Mouse (Mus musculus): ENCODE data around the gene Arrdc2. TPM values are rescaled to one million over a fixed set of nuclear protein-coding genes. Genes with fewer than 3 reads are reported as not detected.

Arrdc2 gene
- polyA plus RNA-seq, 1 experiment: 17.1 TPM

DNA sequence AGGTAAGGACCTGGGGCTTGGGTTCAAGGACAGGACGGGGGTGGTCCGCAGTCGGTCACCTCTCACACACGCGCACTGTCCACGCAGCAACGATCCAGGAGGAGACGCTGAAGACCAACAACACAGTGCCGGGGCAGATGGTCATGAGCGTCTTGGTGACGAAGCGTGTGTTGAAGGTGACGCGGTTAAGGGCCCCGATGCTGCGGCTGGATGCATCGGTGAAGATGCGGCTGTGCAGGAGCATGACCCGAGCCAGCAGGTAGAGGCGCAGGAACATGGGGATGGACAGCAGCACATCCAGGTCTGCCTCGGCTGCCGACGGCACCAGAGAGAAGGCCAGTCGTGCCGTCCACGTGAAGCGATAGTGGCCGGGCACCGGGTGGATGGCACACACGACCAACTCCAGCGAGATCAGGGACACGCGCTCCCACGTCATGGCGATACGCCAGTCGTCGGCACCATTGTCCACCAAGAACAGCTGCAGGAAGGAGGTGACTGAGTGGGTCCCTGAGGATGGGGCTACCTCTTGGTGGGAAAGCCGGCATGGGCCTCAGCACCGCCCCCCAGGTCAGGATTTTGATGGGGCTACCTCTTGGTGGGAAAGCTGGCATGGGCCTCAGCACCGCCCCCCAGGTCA, 13.2 kb upstream of the Arrdc2 start:
- Histone ChIP-seq H3K27me3 (ENCODE audit: control insufficient read depth, insufficient read depth, low read length) (no peaks in the 10 kb centered on the region), H3K36me3 (ENCODE audit: control insufficient read depth, insufficient read depth, low read length) (no peaks in the 10 kb centered on the region), H3K4me1 (ENCODE audit: control insufficient read depth, insufficient read depth, low read length) (peaks cover 11% of the 10 kb centered on the region), H3K27ac (ENCODE audit: control insufficient read depth, insufficient read depth, low read depth, low read length) (no peak overlapping the region), H3K4me3 (ENCODE audit: control insufficient read depth, low read depth, low read length) (no peak overlapping the region)
- TF ChIP-seq POLR2A (IDR thresholded peaks at IDR 0.05; ENCODE audit: control insufficient read depth, low read depth, low read length): no peak
- no peak for TF ChIP-seq CTCF (IDR thresholded peaks at IDR 0.05; ENCODE audit: control insufficient read depth, insufficient read depth, insufficient replicate concordance, low read depth, low read length)

DNA sequence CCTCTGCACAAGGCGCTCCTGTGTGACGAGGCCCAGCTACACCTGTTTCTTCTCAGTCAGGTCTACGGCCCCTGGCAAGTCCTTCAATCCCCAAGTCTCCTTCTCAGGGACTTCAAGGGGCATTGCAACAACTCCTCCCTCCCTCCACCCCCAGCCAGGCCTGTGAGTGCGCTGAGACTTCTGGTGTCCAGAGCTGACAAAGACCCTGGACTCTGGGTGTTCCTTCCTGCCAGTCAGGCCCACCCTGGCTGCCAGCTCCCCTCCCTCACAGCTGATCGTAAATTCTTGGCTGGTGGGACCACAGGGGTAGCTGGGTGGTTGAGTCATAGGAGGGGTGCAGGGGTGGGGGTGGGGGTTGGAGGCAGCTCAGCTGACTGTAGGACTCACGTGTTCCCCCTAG, 12.3 kb upstream of the Arrdc2 start:
- H3K27me3 ChIP-seq (ENCODE audit: control insufficient read depth, insufficient read depth, low read length): no peaks in the 10 kb centered on the region
- H3K27ac ChIP-seq (ENCODE audit: control insufficient read depth, insufficient read depth, low read depth, low read length): no peak overlapping the region
- H3K36me3 ChIP-seq (ENCODE audit: control insufficient read depth, insufficient read depth, low read length): no peaks in the 10 kb centered on the region
- TF ChIP-seq POLR2A (IDR thresholded peaks at IDR 0.05; ENCODE audit: control insufficient read depth, low read depth, low read length): no peak
- TF ChIP-seq CTCF (IDR thresholded peaks at IDR 0.05; ENCODE audit: control insufficient read depth, insufficient read depth, insufficient replicate concordance, low read depth, low read length): no peak
- H3K4me1 ChIP-seq (ENCODE audit: control insufficient read depth, insufficient read depth, low read length): peaks cover 6% of the 10 kb centered on the region
- H3K4me3 ChIP-seq (ENCODE audit: control insufficient read depth, low read depth, low read length): no peak overlapping the region

DNA sequence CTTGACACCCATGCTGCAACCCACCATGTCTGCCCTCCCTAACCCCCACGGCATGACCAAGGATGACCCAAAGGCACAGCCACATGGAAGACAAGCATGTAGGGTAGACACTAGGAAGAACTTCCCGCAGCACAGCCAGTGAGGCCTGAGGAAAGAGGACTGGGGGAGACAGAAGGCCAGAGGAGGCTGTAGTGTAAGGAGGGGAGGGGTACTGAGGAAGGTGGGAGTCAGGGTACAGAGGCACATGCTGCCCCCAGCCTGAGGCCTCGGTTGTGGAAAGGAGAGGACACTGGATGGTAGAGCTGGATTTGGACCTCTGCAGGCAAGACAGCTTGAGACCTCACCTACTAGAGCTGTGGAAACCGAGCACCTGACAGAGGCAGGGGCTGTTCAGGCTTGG, 11.4 kb upstream of the Arrdc2 start:
- H3K27me3 ChIP-seq (ENCODE audit: control insufficient read depth, insufficient read depth, low read length): no peaks in the 10 kb centered on the region
- no peak overlapping the region for H3K4me3 ChIP-seq (ENCODE audit: control insufficient read depth, low read depth, low read length)
- no peaks in the 10 kb centered on the region for H3K36me3 ChIP-seq (ENCODE audit: control insufficient read depth, insufficient read depth, low read length)
- no peaks in the 10 kb centered on the region for H3K4me1 ChIP-seq (ENCODE audit: control insufficient read depth, insufficient read depth, low read length)
- H3K27ac ChIP-seq (ENCODE audit: control insufficient read depth, insufficient read depth, low read depth, low read length): no peak overlapping the region
- TF ChIP-seq CTCF (IDR thresholded peaks at IDR 0.05; ENCODE audit: control insufficient read depth, insufficient read depth, insufficient replicate concordance, low read depth, low read length) (no peak), POLR2A (IDR thresholded peaks at IDR 0.05; ENCODE audit: control insufficient read depth, low read depth, low read length) (no peak)

DNA sequence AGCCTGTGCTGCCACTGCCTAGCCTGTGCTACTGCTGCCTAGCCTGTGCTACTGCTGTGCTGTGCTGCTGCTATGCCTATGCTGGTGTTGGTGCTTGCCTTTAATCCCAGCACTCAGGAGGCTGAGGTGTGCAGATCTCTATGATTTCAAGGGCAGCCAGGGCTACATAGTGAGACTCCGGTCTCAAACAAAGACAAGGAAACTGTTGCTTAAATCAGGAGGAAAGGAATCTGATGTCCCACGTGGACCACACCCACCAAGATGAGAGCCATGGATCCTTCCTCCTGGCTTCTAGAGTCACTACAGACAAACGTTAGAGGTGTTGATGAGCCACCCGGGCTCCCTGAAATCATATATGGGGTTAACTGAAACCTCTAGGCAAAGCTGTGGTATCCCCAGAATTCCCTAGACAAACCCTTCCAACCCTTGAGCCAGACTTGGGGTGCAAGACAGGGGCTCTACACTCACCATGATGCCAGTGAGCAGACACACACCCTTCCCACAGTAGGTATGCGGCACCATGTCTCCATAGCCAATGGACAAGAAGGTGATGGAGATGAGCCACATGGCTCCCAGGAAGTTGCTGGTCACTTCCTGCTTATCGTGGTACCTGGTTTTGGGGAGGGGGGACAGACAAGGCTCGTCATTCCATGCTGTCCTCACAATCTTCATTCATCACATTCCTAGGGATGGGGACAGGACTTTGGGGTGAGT, 10.8 kb upstream of the Arrdc2 start:
- Histone ChIP-seq H3K27ac (ENCODE audit: control insufficient read depth, insufficient read depth, low read depth, low read length) (no peak overlapping the region), H3K4me3 (ENCODE audit: control insufficient read depth, low read depth, low read length) (no peak overlapping the region), H3K4me1 (ENCODE audit: control insufficient read depth, insufficient read depth, low read length) (no peaks in the 10 kb centered on the region), H3K36me3 (ENCODE audit: control insufficient read depth, insufficient read depth, low read length) (no peaks in the 10 kb centered on the region), H3K27me3 (ENCODE audit: control insufficient read depth, insufficient read depth, low read length) (no peaks in the 10 kb centered on the region)
- no peak for TF ChIP-seq POLR2A (IDR thresholded peaks at IDR 0.05; ENCODE audit: control insufficient read depth, low read depth, low read length)
- no peak for TF ChIP-seq CTCF (IDR thresholded peaks at IDR 0.05; ENCODE audit: control insufficient read depth, insufficient read depth, insufficient replicate concordance, low read depth, low read length)

DNA sequence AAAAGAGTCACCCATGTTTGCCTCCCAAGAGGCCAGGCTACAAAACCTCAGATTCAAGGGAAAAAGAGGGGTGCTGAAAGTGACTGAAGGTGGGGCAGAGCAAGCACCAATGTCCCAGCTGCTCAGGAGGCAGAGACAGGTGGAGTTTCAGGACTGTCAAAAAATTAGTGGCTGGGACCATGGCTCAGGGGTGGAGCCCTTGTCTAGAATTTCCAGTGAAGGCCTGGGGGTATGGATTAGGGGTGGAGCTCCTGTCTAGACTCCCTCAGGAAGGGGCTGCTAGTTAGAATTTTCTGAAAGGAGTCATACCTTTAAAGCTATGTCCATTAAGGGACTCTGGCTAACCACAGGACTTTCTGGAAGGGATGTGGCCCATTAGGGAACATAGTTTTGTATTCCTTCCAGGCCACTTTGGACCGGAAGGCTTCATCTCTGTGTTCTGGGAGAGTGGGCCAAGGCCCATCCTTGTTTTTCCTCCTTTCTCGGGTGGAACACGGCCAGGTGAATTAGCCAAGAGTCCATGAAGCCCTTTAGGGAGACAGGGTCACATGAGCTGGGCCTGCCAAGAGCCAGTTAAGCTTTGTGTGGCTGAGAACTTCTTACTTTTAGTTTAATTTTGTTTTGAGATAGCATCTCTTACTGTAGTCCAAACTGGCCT, 9.9 kb upstream of the Arrdc2 start:
- H3K4me3 ChIP-seq (ENCODE audit: control insufficient read depth, low read depth, low read length): no peak overlapping the region
- no peaks in the 10 kb centered on the region for H3K36me3 ChIP-seq (ENCODE audit: control insufficient read depth, insufficient read depth, low read length)
- no peaks in the 10 kb centered on the region for H3K27me3 ChIP-seq (ENCODE audit: control insufficient read depth, insufficient read depth, low read length)
- H3K4me1 ChIP-seq (ENCODE audit: control insufficient read depth, insufficient read depth, low read length): no peaks in the 10 kb centered on the region
- H3K27ac ChIP-seq (ENCODE audit: control insufficient read depth, insufficient read depth, low read depth, low read length): no peak overlapping the region
- TF ChIP-seq CTCF (IDR thresholded peaks at IDR 0.05; ENCODE audit: control insufficient read depth, insufficient read depth, insufficient replicate concordance, low read depth, low read length) (no peak), POLR2A (IDR thresholded peaks at IDR 0.05; ENCODE audit: control insufficient read depth, low read depth, low read length) (no peak)

DNA sequence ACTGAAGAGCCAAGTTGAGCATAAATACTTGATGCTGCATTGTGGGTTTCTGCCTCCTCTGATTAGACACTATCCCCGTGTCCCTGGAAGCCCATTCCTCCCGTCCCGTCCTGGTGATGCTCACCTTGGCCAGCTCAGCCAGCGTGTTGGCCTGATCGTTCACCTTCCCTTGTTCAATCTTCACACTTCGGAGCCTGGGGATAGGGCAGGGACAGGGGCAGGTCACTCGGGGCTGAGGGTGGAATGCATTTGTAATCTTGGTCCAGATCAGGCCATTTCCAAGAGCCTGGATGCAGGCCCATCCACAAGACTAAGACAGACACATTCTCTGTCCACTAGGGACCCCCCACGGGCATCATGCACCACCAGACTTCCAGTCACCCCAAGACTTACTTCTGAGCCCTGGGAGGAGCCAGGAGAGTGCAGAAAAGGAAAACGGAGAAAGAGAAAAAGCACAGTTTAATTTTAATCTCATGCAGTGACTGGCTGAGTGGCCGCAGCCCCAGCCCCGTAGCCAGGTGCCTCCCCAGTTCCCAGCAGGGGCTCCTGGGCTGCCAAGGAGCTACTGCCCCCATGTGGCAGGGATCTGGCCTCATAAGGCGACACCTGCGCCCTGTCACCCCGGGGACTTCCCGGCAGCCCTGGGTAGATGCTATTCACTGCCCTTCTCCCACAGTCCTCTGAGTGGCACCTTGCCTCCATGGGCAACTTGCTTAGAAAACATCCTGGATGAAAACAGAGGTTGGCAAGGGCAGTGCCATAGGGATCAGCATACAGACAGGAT, 7.0 kb upstream of the Arrdc2 start:
- TF ChIP-seq POLR2A (IDR thresholded peaks at IDR 0.05; ENCODE audit: control insufficient read depth, low read depth, low read length) (no peak), CTCF (IDR thresholded peaks at IDR 0.05; ENCODE audit: control insufficient read depth, insufficient read depth, insufficient replicate concordance, low read depth, low read length) (no peak)
- Histone ChIP-seq H3K4me3 (ENCODE audit: control insufficient read depth, low read depth, low read length) (no peak overlapping the region), H3K27me3 (ENCODE audit: control insufficient read depth, insufficient read depth, low read length) (no peaks in the 10 kb centered on the region), H3K36me3 (ENCODE audit: control insufficient read depth, insufficient read depth, low read length) (no peaks in the 10 kb centered on the region), H3K4me1 (ENCODE audit: control insufficient read depth, insufficient read depth, low read length) (peaks cover 1% of the 10 kb centered on the region), H3K27ac (ENCODE audit: control insufficient read depth, insufficient read depth, low read depth, low read length) (no peak overlapping the region)

DNA sequence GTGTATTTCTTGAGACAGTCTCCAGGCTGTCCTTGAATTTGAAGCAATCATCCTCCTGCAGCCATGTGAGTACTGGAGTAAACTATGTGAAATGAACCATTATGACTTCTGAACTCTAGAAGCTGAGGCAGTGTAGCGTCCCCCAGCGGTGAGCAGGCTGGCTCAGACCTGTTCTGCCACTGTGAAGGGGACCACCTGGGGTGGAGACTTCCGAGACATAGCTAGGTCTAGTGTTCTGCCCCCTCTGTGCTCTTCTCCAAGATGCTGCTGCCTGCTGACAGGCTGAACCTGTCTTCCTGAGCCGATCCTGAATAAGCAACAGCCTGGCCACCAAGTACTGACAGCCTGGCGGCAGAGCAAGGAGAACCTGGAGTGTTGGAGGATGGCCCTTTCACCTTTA, 5.6 kb upstream of the Arrdc2 start:
- TF ChIP-seq CTCF (IDR thresholded peaks at IDR 0.05; ENCODE audit: control insufficient read depth, insufficient read depth, insufficient replicate concordance, low read depth, low read length): no peak
- no peak for TF ChIP-seq POLR2A (IDR thresholded peaks at IDR 0.05; ENCODE audit: control insufficient read depth, low read depth, low read length)
- H3K4me1 ChIP-seq (ENCODE audit: control insufficient read depth, insufficient read depth, low read length): peaks cover 10% of the 10 kb centered on the region
- no peak overlapping the region for H3K27ac ChIP-seq (ENCODE audit: control insufficient read depth, insufficient read depth, low read depth, low read length)
- H3K36me3 ChIP-seq (ENCODE audit: control insufficient read depth, insufficient read depth, low read length): no peaks in the 10 kb centered on the region
- no peaks in the 10 kb centered on the region for H3K27me3 ChIP-seq (ENCODE audit: control insufficient read depth, insufficient read depth, low read length)
- no peak overlapping the region for H3K4me3 ChIP-seq (ENCODE audit: control insufficient read depth, low read depth, low read length)
